Mouse (Mus musculus) heart, adult 18-20 months (tissue): ENCODE data around the gene Sbf2. TPM values are rescaled to one million over a fixed set of nuclear protein-coding genes. Genes with fewer than 3 reads are reported as not detected.
A peak's percentile ranks its signal among the peaks of the same experiment; 100 is the strongest.

Experiments used
- DNase-seq, 2 experiments: peaks; one replicate each; pipeline ENCODE4 v3.0.0; 2021 to 2022; ENCODE audit warnings: mixed read lengths in 1 of 2
- total RNA-seq, 2 experiments: library from RNA; stranded (reverse); gene quantifications; 2 replicates each; pipeline ENCODE4 v1.2.3; 2021

The Sbf2 gene
- total RNA-seq, 2 experiments from 2014 or later = 36.8 to 45.1 TPM

DNA sequence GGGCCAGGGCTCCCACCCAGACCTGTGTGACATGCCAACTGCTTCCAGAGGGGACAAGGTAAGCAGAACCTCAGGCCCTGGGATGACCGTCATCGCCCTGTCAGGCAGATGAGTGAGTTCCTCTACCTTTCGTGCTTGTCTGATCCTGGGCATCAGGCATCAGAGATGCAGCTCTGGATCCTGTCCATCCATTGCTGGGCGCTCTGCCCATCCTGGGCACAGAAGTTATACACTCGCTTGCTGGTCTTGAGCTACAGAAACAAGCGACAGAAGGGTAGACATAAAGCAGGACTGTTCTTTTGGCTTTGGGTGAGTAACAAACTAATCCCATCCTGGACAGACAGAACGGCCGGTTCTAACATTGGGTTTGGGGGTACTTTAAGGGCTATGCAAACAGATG, 305.5 kb downstream of the Sbf2 start:
- DNase-seq = no peak

GRCm38 (mm10) chr7:110307741-110308140, 307.0 kb downstream of the Sbf2 start:
- no peak for DNase-seq

- DNase-seq = no peak
Observed at GRCm38 (mm10) chr7:110306281-110306680, 308.4 kb downstream of the Sbf2 start.

DNA sequence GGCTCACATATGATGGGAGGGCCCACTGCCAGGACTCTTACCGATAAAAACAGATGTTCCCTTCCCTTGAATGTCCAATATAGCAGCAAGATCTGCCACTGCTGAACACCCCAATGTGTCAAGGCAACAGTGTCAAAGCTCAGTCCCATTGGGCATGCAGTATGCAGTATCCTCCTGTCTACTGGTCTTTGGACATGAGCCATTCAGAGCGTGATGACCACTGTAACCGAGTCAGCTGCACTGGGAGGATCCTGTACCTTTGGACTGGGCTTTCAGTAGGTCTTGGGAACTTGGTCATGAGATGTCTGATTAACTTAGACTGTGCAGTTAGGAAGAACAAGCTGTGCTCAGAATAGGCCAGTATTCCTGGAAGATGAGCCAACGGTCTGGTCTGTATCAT, 309.2 kb downstream of the Sbf2 start:
- no peak for DNase-seq

GRCm38 (mm10) chr7:110302886-110303285, 311.8 kb downstream of the Sbf2 start:
- DNase-seq = no peak

- no peak for DNase-seq
Observed at GRCm38 (mm10) chr7:110298739-110299410, 315.8 kb downstream of the Sbf2 start.

DNA sequence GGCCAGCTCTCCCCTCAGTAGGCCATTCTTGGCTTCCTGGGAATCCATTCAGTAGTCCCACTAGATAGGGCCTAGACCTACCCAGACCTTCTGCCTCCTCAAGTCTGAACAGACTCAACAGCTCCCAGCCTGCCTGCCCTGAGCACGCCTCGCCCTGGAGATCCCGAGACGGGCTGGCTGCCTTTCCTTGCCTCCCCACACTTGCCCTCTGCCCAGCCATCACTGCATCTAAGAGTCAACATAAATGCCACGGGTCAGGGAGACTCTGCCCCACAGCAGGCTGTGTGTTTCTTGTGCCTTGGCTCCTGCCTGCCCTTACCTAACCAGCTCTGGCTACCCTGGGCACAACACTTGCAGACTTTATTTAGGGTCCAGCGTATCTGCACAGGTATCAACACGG, 316.6 kb downstream of the Sbf2 start:
- DNase-seq = no peak

DNA sequence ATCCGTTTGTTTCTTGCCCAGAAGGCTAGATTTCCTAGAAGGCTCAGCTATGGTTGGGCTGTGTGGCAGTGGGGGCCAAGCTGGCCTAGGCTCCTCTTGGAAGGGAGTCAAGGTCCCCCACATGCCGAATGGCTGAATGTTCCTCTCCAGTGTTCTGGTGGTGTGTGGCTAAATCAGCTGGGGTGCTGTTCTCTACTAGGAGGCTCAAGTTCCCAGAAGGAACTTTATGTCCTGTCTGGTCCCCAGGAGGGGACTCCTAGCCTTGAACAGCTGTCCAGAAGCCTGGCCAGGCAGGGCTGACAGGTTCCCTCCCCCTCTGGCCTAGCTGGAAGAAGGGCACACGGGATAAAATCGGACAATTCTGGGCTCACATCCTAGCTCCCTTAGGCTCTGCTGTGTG, 317.1 kb downstream of the Sbf2 start:
- peak in 1 of 2 experiments; percentile 86 for DNase-seq

GRCm38 (mm10) chr7:110296889-110297603, 317.7 kb downstream of the Sbf2 start:
- DNase-seq = peak; percentile 85 to 94

DNA sequence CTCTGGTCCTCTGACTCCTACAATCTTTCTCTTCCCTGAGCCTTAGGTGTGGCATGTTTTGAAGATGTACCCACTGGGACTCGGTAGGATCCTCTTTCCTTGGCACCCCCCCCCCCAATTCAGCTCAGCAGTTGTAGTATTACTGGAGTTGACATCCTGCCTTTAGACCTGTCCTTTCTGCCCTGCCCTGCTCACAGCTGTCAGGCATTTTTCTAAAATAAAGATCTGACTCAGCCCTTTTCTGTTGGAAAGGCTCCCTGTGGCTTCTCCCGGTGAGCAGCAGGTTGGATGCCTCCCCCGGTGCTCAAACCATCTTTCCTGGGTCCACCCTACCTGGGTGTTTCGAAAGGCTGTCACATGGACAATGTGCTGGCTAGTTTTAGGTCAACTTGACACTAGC, 325.1 kb downstream of the Sbf2 start:
- no peak for DNase-seq

DNA sequence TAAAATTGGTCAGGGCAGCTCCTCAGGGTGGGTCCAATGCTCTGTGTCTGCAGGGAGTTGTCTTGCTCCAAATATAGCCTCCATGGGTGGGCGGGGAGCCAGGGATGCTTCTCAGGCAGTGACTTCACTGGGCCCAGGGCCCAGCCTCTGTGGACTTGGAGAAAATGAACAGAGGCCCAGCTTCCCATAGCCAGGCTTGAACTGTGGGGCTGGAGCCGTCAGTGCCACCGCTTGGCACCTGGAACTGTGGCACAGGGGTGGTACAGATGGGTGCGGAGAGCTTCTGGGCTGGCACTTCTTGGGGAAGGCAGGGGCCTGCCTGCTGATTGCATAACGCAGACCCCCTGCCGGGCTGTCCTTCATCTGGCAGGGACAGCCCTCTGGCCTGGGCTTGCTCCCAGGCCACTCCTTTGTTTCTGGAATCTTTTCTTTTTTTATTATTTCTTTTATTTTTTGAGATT, 326.0 kb downstream of the Sbf2 start:
- DNase-seq = peak; percentile 90 to 91

DNA sequence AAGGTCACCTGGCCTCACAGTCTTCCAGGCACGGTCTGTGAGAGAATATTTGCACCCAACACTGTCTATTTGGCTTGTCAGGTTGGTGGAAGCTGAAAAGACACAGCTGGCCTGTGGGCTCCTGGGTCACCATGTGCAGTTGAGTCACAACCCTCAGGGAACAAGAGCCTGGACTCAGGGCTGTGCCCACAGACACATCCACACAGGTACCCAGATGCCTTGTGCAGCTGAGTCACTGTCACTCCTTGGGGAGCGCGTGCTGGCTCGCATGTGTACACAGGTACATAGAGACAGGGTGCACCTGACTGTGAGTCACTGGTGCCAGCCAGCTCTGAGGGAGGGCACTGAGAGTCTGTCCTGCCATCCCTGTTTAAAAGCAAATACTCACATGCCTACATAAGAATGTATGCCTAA, 326.5 kb downstream of the Sbf2 start:
- peak; percentile 55 to 58 for DNase-seq

GRCm38 (mm10) chr7:110287476-110288071, 327.1 kb downstream of the Sbf2 start:
- DNase-seq = peak; percentile 67 to 73

DNA sequence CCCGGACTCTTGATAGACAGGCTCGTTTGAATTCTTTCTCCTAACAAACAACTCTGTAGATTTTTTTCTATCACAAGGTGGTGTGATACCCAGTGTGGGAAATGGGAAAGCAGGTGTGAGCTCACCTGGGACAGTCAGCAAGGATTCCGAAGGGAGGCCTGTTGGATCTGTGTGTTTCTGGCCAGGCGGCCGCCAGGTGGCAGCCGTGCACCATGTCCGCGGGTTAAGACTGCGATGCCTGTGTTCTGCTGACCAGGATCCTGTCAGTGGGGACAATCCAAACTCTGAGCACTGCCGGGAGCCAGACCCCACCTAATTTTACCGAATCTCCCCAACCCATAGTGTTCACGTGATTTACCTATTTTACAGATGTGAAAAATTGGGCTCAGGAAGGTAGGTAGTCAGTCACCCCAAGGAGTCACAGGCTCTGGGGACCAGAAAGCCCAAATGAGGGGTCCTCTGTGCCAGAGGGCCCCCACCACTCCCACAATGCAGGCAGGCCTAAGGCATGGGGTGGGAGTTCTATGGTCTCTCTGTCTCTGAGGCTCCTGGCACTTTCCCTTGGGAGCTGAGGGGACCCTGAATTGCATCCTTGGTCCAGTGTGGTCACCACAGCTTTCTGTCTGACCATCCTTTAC, 327.8 kb downstream of the Sbf2 start:
- peak; percentile 83 to 92 for DNase-seq

GRCm38 (mm10) chr7:110286198-110286732, 328.5 kb downstream of the Sbf2 start:
- no peak for DNase-seq

GRCm38 (mm10) chr7:110285849-110286151, 328.9 kb downstream of the Sbf2 start:
- no peak for DNase-seq

- no peak for DNase-seq
Observed at GRCm38 (mm10) chr7:110285076-110285848, 329.5 kb downstream of the Sbf2 start.

DNA sequence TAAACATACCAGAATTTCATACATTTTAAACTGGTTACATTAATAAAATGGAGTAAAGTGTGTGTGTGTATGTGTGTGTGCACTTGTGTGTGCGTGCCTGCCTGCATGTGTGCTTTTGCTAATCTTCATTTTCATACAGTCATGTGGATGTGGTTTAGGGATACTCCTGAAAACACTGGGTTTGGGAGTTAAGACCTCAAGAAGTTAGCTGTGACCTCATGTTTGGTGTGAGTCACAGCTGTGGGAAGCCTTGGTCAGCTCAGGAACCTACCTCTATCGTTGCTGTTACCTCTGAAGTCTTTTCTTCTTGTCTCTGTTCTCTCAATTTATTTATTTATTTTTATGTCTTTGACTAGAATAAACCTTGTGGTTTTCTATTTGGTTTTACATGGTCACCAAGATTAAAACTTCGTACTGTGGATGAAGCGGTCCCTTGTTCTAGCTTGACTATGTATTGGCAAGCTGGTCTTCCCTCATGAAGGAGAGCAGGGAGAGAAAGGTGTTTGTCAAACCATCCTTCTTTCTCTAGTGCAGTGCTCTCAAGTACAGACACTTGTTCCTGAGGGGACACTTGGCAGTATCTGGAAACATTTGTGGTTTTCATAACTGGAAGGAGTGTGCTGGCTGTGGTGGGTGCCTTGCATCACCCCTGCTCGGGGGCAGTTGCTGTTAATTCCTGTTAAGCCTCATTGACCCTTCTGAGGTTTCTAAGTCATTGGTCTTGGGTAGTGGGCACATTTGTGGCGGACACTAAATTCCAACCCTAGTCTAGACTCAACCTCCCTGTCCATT, 331.0 kb downstream of the Sbf2 start:
- no peak for DNase-seq

DNA sequence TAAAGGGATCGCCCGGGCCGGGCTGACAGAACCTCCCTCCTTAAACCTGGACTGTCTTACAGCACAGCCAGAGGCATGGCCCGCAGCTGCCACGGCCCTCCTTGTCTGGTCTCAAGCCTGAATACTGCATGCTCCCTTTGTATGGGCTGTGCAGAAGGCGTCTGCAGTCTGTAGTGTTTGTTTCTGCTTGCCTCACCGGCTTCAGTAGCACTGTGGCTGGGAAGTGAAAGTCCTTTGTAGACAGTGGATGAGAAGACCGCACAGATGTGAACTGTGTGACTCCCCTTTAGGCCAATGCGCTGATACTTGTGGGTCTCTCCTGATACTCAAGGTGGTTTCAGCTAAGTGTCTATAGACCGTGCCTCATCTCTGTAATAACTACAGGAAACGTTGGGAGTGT, 331.9 kb downstream of the Sbf2 start:
- DNase-seq = no peak

GRCm38 (mm10) chr7:110281435-110282256, 333.1 kb downstream of the Sbf2 start:
- DNase-seq = peak in 1 of 2 experiments; percentile 17
